Mouse (Mus musculus) ovary, postnatal 10 days (tissue): ENCODE measurements around the gene Ckmt2.

Source experiments
- DNase-seq: peaks from one replicate; pipeline ENCODE4 v3.0.0; 2022; ENCODE audit warnings: low spot score

Ckmt2 gene

DNA sequence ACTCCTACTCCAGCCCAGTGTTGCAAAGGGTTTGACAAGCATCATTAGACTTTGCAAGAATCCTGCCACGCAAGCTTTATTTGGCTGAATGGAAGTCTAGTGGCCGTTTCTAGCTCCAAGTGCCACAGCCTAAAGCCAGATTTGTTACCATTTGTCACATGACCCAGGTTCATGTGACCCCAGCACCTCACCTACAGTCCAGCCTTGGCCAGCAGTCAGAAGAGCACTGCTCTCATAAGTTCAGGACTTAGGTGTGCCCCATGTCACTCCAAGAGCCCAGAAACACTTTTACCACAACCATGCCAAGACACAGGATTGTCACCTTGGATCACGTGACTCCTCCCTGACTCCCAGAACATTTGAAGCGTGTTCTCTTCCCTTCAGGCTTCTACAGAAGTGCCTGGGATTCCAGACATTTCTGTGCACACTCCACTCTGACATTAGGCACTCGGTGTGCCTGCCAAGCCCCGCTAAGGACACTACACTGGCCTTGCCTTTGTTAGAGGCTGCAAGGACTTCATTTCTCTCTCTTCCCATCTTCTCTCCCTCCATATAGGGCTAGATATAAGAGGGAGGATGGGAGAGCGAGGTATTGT lies 2.9 kb downstream of the Ckmt2 start:
- DNase-seq: no peak

DNA sequence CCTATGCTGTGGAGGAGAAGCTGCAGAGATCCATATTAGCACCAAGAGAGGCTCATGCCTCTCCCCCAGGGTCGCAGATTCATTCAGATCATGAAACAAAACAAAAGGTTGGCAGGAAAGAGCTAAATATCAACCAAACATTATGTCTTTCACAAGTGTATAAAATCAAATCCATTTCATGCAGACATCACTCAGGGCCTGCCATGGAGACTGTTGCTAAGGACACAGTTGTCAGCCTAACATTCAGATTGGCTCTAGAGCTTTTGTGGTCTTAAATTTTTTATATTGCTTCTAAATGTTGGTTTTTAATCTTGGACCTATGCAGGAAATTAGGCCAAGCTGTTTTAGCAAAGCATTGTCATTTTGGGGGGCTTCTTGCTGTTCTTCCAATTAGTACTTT lies 8.1 kb downstream of the Ckmt2 start:
- DNase-seq: no peak

DNA sequence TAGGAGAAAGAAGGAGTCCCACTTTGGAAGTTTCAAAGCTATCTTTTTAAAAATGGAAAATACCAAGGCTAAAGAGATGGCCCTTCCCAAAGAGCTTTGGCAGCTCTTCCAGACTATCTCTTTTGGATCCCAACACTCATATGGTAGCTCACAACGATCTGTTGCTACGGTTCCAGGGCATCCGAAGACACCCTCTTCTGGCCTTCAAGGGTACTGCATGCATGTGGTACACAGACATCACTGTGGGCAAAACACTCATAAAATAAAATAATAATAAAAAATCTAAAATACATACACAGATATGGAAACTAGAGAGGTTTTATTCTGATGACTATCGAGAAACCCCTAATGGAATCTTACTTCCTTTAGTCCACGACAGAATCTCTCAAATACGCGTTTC lies 17.9 kb downstream of the Ckmt2 start:
- no peak for DNase-seq

DNA sequence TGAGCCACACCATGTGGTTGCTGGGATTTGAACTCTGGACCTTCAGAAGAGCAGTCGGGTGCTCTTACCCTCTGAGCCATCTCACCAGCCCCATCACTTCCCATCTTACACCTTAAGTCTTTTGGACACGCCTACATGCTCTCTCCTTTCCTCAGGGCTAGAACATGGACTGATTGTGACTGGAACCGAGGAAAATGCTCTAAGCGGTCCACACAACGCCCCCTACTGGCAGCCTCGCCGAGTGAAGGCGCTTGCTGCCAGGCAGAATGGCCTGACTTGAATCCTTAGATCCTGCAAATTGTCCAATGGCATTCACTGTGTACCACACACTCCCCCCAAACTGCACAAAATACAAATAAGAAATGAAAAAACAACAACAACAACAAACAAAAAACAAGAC lies 19.3 kb downstream of the Ckmt2 start:
- no peak for DNase-seq

DNA sequence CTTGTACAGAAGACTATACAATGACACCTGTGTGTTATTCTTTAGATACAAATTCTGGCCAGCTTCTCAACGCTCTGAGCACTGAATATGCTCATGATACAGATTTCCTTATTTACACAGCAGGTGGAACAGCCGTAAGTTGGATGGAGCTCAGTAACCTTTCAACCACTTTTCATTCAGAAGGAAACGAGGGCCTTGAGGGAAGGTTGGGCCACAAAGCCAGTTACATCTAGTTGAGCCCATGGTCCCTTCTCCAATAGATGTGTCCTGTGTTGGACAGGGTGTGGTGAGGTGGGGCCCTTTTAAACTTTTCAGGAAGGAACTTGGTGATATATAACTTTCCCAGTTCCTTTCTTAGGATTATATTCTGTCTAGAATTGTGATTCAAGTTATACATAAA lies 22.3 kb downstream of the Ckmt2 start:
- DNase-seq: no peak

DNA sequence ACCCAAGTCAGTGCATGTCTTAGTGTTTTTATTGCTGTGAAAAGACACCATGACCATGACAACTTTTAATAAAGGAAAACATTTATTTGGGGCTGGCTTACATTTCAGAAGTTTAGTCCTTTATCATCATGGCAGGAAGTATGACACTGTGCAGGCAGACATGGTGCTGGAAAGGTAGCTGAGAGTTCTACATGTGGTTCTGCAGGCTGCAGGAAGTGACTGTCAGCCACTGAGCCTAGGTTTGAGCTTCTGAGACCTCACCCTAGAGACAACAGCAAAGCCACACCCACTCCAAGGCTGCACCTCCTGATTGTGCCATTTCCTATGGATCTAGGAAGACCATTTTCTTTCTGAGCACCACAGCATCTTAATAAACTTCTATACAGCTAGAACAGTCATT lies 48.8 kb downstream of the Ckmt2 start:
- no peak for DNase-seq

DNA sequence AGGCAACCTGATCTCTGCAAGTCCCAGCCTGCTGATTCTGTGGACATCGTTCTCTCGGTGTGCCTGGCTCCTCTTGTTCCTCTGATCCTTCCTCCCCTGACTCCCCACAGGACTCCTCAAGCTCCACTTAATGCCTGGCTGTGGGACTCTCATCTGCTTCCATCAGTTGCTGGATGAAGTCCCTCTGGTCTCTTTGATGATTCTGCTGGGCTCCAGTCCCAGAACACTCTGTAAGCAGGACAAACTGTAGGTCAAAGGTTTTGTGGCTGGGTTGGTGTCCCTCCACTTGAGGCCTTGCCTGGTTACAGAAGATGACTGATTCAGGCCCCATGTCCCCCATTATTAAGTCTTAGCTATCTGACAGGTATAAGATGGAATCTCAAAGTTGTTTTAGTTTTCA lies 50.6 kb downstream of the Ckmt2 start:
- no peak for DNase-seq

DNA sequence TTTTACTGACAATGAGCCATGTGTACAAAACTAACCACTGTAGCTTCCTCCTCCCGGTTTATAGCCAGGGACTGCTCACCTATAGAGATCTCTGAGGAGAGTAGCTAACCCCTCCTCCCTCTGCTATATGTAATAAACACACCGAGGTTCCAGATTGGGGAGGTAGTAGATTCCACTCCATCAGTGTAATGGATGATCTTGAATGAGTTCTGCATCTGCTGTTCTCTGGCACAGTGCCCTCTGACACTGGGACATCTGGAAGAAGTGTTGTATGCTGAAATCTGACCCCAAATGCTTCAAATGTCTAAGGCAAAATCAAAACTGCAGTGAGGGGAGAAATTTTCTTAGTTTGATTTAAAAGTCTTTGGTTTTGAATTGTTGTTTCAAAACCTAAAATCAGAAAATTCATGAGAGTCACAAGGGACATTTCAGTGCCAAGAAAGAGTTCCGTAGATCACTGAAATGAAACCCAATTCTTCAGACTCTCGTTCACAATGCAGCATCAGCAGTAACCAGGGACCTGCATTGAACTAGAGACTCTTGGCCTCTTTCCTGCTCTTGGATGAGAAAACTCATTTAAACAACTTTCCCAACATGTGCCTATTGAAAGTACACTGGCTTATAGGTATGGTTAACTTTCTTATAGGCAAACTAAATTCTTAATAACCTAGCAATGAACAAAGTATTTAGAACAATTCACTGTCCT lies 51.7 kb downstream of the Ckmt2 start:
- DNase-seq: no peak

DNA sequence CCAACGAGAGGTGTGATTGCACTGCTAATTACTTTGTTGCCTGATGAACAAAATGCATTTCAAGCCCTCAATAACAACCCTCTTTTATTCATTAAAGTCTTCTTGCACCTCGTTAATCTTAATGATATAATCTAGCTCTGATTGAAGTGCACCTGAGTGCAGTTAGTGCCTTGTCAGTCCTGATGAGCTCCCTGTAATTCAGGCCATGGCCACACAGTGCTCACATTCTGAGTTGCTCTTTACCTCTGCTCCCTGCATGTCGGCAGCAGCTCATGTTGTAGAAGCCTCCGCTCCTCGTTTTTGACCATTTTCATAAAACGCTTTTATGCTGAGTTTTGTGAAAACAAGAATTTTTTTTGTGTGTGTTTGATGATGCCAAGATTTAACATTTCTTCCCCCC lies 53.0 kb downstream of the Ckmt2 start:
- no peak for DNase-seq

DNA sequence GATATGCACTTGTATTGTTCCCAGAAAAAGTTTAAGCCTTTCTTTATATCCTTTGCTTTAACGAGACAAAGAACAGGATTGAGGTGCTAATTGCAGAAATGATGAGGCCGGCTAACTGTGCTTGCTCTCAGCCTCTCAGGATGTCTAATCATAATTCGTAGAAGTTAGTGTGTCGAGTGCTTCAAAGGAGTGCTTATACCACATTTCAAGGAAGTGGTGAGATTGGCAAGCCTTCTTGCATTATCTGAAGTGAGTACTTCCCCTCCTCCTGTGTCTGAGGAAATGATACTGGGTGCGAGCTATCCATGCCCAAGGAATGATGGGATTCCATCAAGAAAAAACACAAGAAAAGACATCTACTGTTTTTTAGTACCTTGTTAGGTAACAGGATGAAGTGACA lies 62.0 kb downstream of the Ckmt2 start:
- DNase-seq: no peak

DNA sequence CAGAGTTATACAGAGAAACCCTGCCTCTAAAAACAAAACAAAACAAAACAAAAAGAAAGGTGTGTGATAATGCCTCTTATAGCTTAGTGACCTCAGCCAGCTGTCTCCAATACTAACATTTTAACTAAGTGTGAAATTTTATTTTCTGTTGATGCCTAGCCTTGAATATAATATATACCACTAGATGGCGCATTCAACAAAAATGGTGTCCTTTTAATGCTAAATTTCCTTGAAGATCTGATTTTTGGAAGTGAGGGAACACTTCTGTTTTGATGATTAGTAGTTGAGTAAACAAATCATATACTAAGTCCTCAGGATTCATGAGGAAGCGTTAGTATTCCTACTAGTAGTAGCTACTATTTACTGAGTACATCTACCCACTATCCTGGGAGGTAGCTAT lies 67.2 kb downstream of the Ckmt2 start:
- no peak for DNase-seq

DNA sequence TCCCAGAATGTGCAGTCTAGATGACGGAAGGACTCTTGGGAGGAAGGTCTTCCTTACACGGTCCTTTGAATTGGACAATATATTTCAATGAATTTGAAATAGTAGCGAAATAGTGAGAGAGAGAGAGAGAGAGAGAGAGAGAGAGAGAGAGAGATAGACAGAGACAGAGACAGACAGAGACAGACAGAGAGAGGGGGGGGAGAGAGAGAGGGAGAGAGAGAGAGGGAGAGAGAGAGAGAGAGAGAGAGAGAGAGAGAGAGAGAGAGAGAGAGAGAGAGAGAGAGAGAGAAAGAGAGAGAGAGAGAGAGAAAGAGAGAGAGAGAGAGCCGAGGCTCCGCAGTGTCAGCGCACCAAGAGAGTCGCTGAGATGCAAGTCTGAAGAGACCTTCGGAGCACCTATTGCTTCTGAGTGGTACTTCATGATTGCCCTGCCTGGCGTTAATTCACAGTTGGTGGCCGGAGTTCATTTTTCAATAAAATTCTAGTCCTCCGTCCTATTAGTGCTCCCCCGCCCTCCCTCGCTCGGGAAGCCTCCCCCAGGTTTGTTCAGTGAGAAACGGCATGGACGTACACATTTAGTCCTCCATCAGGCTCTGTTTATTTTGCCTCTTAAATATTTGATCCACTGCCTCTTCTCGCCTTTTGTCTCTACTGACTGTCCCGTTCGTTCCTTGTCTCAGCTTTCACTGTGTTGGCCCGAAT lies 68.7 kb downstream of the Ckmt2 start:
- no peak for DNase-seq

DNA sequence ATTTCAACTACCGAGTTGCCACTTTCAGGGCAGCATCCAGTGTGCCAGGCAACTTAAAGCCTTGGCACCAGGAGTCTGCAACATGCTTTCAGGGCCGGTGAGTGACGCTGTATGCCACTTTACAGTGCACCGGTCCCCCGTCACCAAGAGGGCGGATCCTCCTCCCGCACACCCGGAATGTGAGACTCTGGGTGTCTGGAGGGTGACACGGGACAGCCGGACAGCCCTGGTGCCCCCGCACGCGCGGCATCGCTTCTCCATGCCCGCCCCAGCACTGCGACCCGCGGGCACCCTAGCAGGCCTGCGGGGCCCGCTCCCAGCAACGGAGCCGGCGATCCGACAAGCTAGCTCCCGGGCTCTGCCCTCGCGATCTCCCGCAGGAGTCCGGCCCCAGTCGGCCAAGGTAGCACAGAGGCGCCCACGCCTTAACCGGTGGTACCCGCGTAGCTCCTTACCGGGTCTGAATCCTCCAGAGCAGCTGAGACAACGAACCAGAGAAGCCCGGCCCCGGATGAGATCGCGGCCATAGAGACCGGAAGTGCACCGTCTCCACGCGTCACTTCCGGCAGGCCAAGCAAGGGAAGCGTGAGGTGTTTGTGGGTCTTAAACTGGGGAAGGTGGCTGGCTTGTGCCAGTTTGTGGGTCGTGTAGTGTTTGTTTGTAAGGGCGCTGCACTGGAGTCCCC lies 69.4 kb downstream of the Ckmt2 start, which contains the start of gene Zcchc9:
Zcchc9 (minus strand) TSS at position 551 of the 685 bp plus-strand sequence.
- peak; percentile 69 for DNase-seq
